Mouse (Mus musculus) CH12.LX (cell line): ENCODE measurements around the gene Atp13a5.

Source experiments
- NRF1 ChIP-seq: IDR thresholded peaks from 2 replicates; pipeline ENCODE4 v1.6.1; 2014; ENCODE audit warnings: low read depth, mild to moderate bottlenecking, inconsistent platforms, low read length, improper control_type of control experiment, moderate library complexity
- POLR2A ChIP-seq: IDR thresholded peaks from 2 replicates; pipeline ENCODE4 v1.6.1; 2011; ENCODE audit warnings: low read depth, mild to moderate bottlenecking, improper control_type of control experiment, low read length
- USF2 ChIP-seq: conservative IDR thresholded peaks from 2 replicates; pipeline ENCODE4 v1.6.1; 2011; ENCODE audit warnings: low read depth, low read length, improper control_type of control experiment

DNA sequence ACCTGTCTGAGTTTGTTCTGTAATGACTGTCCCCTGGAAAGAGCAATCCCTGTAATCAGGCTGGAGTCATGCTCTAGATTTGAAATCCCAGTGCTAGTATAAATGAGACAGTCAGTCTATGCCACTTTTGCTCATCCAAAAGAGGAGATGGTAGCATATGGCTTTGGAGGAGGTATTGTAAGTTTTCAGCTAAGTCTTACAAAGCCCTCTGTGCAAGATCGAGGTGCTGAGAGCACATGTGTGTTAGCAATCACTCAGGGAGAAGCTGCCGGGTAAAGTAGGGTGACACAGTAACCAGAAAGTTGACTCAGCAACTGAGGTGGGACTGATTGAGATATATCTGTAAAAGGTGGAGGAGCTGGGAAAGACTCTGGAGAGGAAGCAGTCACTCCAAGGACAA lies 49.3 kb downstream of the Atp13a5 start:
- TF ChIP-seq NRF1 (no peak), USF2 (no peak), POLR2A (no peak)
